Mouse (Mus musculus) ES-Bruce4 (cell line): ENCODE results near the gene Nlrp3.

Experiments used
- CTCF ChIP-seq: IDR thresholded peaks from one replicate; pipeline ENCODE4 v1.8.1; 2011; ENCODE audit warnings: low read depth, low read length
- POLR2A ChIP-seq: IDR thresholded peaks from one replicate; pipeline ENCODE4 v1.8.1; 2011; ENCODE audit warnings: low read length; ENCODE audit not compliant: insufficient read depth

DNA sequence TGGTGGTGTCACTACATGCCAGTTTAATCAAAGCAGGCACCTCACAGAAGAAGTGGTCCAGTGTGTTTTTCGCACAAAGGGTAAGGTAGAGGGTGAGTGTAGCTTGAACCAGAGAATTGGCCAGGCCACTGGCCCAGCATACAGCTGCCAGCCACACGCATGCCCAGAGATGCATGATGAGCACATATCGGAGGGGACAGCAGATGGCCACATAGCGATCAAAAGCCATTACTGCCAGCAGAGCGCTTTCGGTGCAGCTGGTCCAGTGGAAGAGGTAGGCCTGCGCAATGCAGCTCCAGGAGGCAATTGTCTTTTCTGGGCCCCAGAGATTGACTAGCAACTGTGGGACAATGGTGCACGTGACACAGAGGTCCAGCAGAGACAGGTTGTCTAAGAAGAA, 48.1 kb downstream of the Nlrp3 start:
- TF ChIP-seq POLR2A (no peak), CTCF (no peak)
